Mouse (Mus musculus) lung, embryonic 16.5 days (tissue): ENCODE measurements around the gene Clcn2. TPM values are rescaled to one million over a fixed set of nuclear protein-coding genes. Genes with fewer than 3 reads are reported as not detected.
A peak's percentile ranks its signal among the peaks of the same experiment; 100 is the strongest.

ENCODE experiments used
- ATAC-seq: fragments of 200-750 bp; cut with Nextera tagmentation; 2 replicates; pipeline ENCODE4 v1.8.0; 2017; ENCODE audit warnings: low read depth, mild to moderate bottlenecking, moderate library complexity
- H3K27ac ChIP-seq: fragments of 300-500 bp; sonication (generic); 2 replicates; pipeline ENCODE4 v1.5.1; 2014; ENCODE audit warnings: mild to moderate bottlenecking, control low read depth, low read length
- H3K27me3 ChIP-seq: fragments of 300-500 bp; sonication (generic); 2 replicates; pipeline ENCODE4 v1.6.1; 2014; ENCODE audit warnings: low read depth, low read length, mixed read lengths; ENCODE audit not compliant: control insufficient read depth, insufficient read depth
- H3K36me3 ChIP-seq: fragments of 300-500 bp; sonication (generic); 2 replicates; pipeline ENCODE4 v1.6.1; 2014; ENCODE audit warnings: low read length; ENCODE audit not compliant: control insufficient read depth, insufficient read depth
- H3K4me1 ChIP-seq: fragments of 300-500 bp; sonication (generic); replicated peaks from 2 replicates; pipeline ENCODE4 v1.6.1; 2014; ENCODE audit warnings: low read length, mixed read lengths; ENCODE audit not compliant: control insufficient read depth, insufficient read depth
- H3K4me2 ChIP-seq: fragments of 300-500 bp; sonication (generic); 2 replicates; pipeline ENCODE4 v1.6.1; 2014; ENCODE audit warnings: low read depth, low read length, control low read depth
- H3K4me3 ChIP-seq: fragments of 300-500 bp; sonication (generic); 2 replicates; pipeline ENCODE4 v1.5.1; 2014; ENCODE audit warnings: mild to moderate bottlenecking, low read length, control low read depth
- H3K9ac ChIP-seq: fragments of 300-500 bp; sonication (generic); 2 replicates; pipeline ENCODE4 v1.6.1; 2014; ENCODE audit warnings: low read length, control low read depth
- H3K9me3 ChIP-seq: fragments of 300-500 bp; sonication (generic); 2 replicates; pipeline ENCODE4 v1.6.1; 2016; ENCODE audit warnings: low read length; ENCODE audit not compliant: control insufficient read depth
- WGBS: fragments of 180-500 bp; shearing (Covaris S2); extraction: QIAGEN DNeasy Blood & Tissue Kit; methylation state at CpG from one replicate; pipeline ENCODE4 v1.1.7; 2014; 5-methylcytosine and 5-hydroxymethylcytosine counted together
- polyA plus RNA-seq: library from polyadenylated mRNA; unstranded; fragments of >200 nt; fragmentation: Nextera tagmentation; extraction: Ambion mirVana; gene quantifications from 2 replicates; pipeline ENCODE4 v1.2.1, GENCODE M21; 2015

Gene Clcn2
- polyA plus RNA-seq, 1 experiment from 2014 or later = 5.8 TPM

- Histone ChIP-seq H3K9ac (peak overlapping the region; percentile 60), H3K4me1 (peaks cover 25% of the 10 kb centered on the region), H3K4me2 (peak overlapping the region; percentile 63), H3K27me3 (no peaks in the 10 kb centered on the region; the same call in 1 of the 2 replicates), H3K9me3 (no peaks in the 10 kb centered on the region), H3K27ac (0 out of 2 replicates have a peak overlapping the region, but pooled peaks have one; percentile 20), H3K36me3 (peaks cover 11% of the 10 kb centered on the region), H3K4me3 (peak overlapping the region; percentile 41)
- ATAC-seq = peak; percentile 39
- WGBS = 2% methylated on average over 46 of the region's 46 CpGs
These were observed 21.8 kb downstream of the Clcn2 start for GRCm38 (mm10) chr16:20695622-20696323.

- ATAC-seq = no peak
- Histone ChIP-seq H3K9ac (no peak overlapping the region), H3K4me3 (no peak overlapping the region), H3K9me3 (no peaks in the 10 kb centered on the region), H3K27ac (0 out of 2 replicates have a peak overlapping the region, but pooled peaks have one; percentile 16), H3K27me3 (no peaks in the 10 kb centered on the region; the same call in 1 of the 2 replicates), H3K4me2 (no peak overlapping the region), H3K36me3 (peaks cover 21% of the 10 kb centered on the region), H3K4me1 (peaks cover 25% of the 10 kb centered on the region)
- 59% methylated on average over 8 of the region's 8 CpGs for WGBS
These were observed 22.8 kb downstream of the Clcn2 start for GRCm38 (mm10) chr16:20694781-20695180.

- Histone ChIP-seq H3K4me2 (peak within 1 kb of the TSS; percentile 77), H3K36me3 (peaks cover 36% of the 10 kb centered on the region), H3K4me1 (peaks cover 25% of the 10 kb centered on the region), H3K27me3 (no peaks in the 10 kb centered on the region; the same call in 1 of the 2 replicates), H3K27ac (peak within 1 kb of the TSS; percentile 71), H3K9ac (peak within 1 kb of the TSS; percentile 73), H3K4me3 (peak within 1 kb of the TSS; percentile 61), H3K9me3 (no peaks in the 10 kb centered on the region)
- WGBS = under 1% methylated on average over 36 of the region's 37 CpGs
- peak; percentile 96 for ATAC-seq
These were observed 24.3 kb downstream of the Clcn2 start, which contains the start of gene Fam131a for GRCm38 (mm10) chr16:20693111-20693701. TSS of gene Fam131a (plus strand) at chr16:20693241.

- no peak overlapping the region for H3K4me3 ChIP-seq
- H3K4me1 ChIP-seq = peaks cover 25% of the 10 kb centered on the region
- peaks cover 42% of the 10 kb centered on the region for H3K36me3 ChIP-seq
- 47% methylated on average over 16 of the region's 16 CpGs for WGBS
- no peaks in the 10 kb centered on the region; the same call in 1 of the 2 replicates for H3K27me3 ChIP-seq
- no peaks in the 10 kb centered on the region for H3K9me3 ChIP-seq
- H3K27ac ChIP-seq = no peak overlapping the region
- no peak for ATAC-seq
- H3K4me2 ChIP-seq = peak overlapping the region; percentile 77; the same call in 1 of the 2 replicates
- no peak overlapping the region; the same call in 1 of the 2 replicates for H3K9ac ChIP-seq
These were observed 25.1 kb downstream of the Clcn2 start for GRCm38 (mm10) chr16:20692241-20692965.

- Histone ChIP-seq H3K27me3 (no peaks in the 10 kb centered on the region; the same call in 1 of the 2 replicates), H3K4me2 (no peak overlapping the region), H3K36me3 (peaks cover 50% of the 10 kb centered on the region), H3K9me3 (no peaks in the 10 kb centered on the region), H3K4me3 (no peak overlapping the region), H3K4me1 (peaks cover 25% of the 10 kb centered on the region), H3K9ac (no peak overlapping the region), H3K27ac (no peak overlapping the region)
- WGBS = 58% methylated on average over 1 of the region's 1 CpGs
- no peak for ATAC-seq
These were observed 25.9 kb downstream of the Clcn2 start for GRCm38 (mm10) chr16:20691617-20692016.

GRCm38 (mm10) chr16:20690774-20691173, 26.8 kb downstream of the Clcn2 start:
- 85% methylated on average over 3 of the region's 3 CpGs for WGBS
- Histone ChIP-seq H3K27me3 (no peaks in the 10 kb centered on the region), H3K9ac (no peak overlapping the region), H3K4me1 (peaks cover 19% of the 10 kb centered on the region), H3K36me3 (peaks cover 59% of the 10 kb centered on the region), H3K9me3 (no peaks in the 10 kb centered on the region), H3K27ac (no peak overlapping the region), H3K4me2 (no peak overlapping the region), H3K4me3 (no peak overlapping the region)
- no peak for ATAC-seq

- peak; percentile 70 for ATAC-seq
- no peaks in the 10 kb centered on the region for H3K9me3 ChIP-seq
- peaks cover 21% of the 10 kb centered on the region for H3K4me1 ChIP-seq
- no peaks in the 10 kb centered on the region for H3K27me3 ChIP-seq
- 55% methylated on average over 10 of the region's 10 CpGs for WGBS
- no peak overlapping the region for H3K27ac ChIP-seq
- peaks cover 64% of the 10 kb centered on the region for H3K36me3 ChIP-seq
- no peak overlapping the region for H3K4me2 ChIP-seq
- H3K9ac ChIP-seq = no peak overlapping the region
- H3K4me3 ChIP-seq = no peak overlapping the region
These were observed 39.4 kb downstream of the Clcn2 start for GRCm38 (mm10) chr16:20677974-20678675.

- Histone ChIP-seq H3K27ac (no peak overlapping the region), H3K27me3 (no peaks in the 10 kb centered on the region), H3K9me3 (no peaks in the 10 kb centered on the region), H3K9ac (no peak overlapping the region), H3K36me3 (peaks cover 58% of the 10 kb centered on the region), H3K4me2 (no peak overlapping the region), H3K4me1 (peaks cover 21% of the 10 kb centered on the region), H3K4me3 (no peak overlapping the region)
- no peak for ATAC-seq
- WGBS = 70% methylated on average over 5 of the region's 5 CpGs
These were observed 40.2 kb downstream of the Clcn2 start for GRCm38 (mm10) chr16:20677380-20677779.
